ENCODE assay signal across 8 mouse cellular contexts in the genomic region with DNA sequence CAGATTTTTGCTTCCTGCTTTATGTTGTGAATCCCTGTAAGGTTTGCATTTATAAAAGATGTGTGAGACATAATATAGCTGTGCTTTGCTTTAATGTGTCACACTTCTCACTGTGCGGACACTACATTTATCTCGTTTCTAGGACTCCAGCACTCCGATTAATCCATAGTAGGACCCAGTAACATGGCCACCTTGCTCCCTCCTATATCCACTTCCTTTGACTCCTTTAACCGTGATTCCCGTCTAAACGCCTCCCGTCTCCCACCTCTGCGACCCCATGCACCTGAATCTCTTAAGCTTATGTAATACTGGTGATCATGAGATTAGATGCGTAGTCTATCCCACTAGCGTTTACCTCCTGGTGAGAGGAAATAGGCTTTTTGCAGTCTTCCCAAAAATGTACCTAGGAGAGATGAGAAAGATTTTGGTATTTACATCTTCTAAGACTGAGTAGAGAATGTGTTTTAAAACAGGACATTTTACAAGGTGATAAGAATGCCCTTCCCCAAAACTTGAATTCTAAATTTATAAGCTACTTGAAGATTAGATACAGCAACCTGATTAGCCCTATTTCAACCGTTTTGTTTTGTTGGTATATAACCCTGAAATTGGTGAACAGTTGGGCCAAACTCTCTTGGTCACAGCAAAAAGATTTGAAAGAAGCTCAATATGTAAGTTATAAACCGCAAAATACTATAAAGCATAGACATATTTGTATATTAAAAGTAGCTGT. TPM values are rescaled to one million over a fixed set of nuclear protein-coding genes. Genes with fewer than 3 reads are reported as not detected.
DNase-seq lines count a peak whose midpoint lies in the region; ATAC-seq and TF ChIP-seq lines count a peak whose summit lies in the region.

No protein-coding gene starts in this region.

- no peaks in the 10 kb centered on the region for H3K9me3 ChIP-seq in kidney, embryonic 14.5 days (ENCODE audit: control insufficient read depth, low read length)
- H3K9me3 ChIP-seq in forebrain, postnatal 0 days (ENCODE audit: low read length) = no peaks in the 10 kb centered on the region
- H3K9me3 ChIP-seq in midbrain, embryonic 10.5 days (replicated peaks) = no peaks in the 10 kb centered on the region

- DNase-seq in kidney, postnatal 36 days = no peak
- DNase-seq in MEL-GATA-1-ER (ENCODE audit: extremely low read depth, low read depth) = peak; percentile 50
- no peak for DNase-seq in forebrain, postnatal 0 days
- no peak for DNase-seq in midbrain, embryonic 10.5 days (ENCODE audit: low spot score)
- DNase-seq in layer of hippocampus, postnatal 10 days (ENCODE audit: low spot score in 2 of 2) = no peak
- no peak for DNase-seq in left cerebral cortex, adult 11 months (ENCODE audit: low spot score)
- no peak for DNase-seq in ovary, postnatal 36 days (ENCODE audit: low spot score)

- peak overlapping the region; percentile 73 for H3K9ac ChIP-seq in kidney, embryonic 14.5 days (ENCODE audit: low read depth, low read length)
- peak overlapping the region; percentile 65 for H3K9ac ChIP-seq in forebrain, postnatal 0 days

- WGBS in kidney, embryonic 14.5 days = 10% methylated on average over 12 of the region's 12 CpGs
- WGBS in forebrain, postnatal 0 days = 11% methylated on average over 12 of the region's 12 CpGs
- 12% methylated on average over 12 of the region's 12 CpGs for WGBS in midbrain, embryonic 10.5 days

- no peak for ATAC-seq in kidney, embryonic 14.5 days (ENCODE audit: low FRiP score, low TSS enrichment)
- no peak for ATAC-seq in forebrain, postnatal 0 days

- TF ChIP-seq CTCF in forebrain, postnatal 0 days (IDR thresholded peaks at IDR 0.05; ENCODE audit: low read depth) = no peak

- no peaks in the 10 kb centered on the region for H3K27me3 ChIP-seq in kidney, embryonic 14.5 days (ENCODE audit: control insufficient read depth, insufficient read depth, low read length)
- no peaks in the 10 kb centered on the region for H3K27me3 ChIP-seq in forebrain, postnatal 0 days (ENCODE audit: insufficient read depth, low read length)
- no peaks in the 10 kb centered on the region for H3K27me3 ChIP-seq in midbrain, embryonic 10.5 days (ENCODE audit: low read depth, poor library complexity, severe bottlenecking)

- H3K27ac ChIP-seq in kidney, embryonic 14.5 days (ENCODE audit: low read depth, low read length) = peak overlapping the region; percentile 95
- H3K27ac ChIP-seq in forebrain, postnatal 0 days (ENCODE audit: low read depth, low read length) = peak overlapping the region; percentile 89
- peak overlapping the region; percentile 97 for H3K27ac ChIP-seq in midbrain, embryonic 10.5 days (replicated peaks)

- H3K4me1 ChIP-seq in kidney, embryonic 14.5 days (ENCODE audit: control insufficient read depth, insufficient read depth, low read length) = peaks cover 17% of the 10 kb centered on the region
- H3K4me1 ChIP-seq in forebrain, postnatal 0 days (ENCODE audit: insufficient read depth) = peaks cover 17% of the 10 kb centered on the region
- peaks cover 37% of the 10 kb centered on the region for H3K4me1 ChIP-seq in midbrain, embryonic 10.5 days

- peak overlapping the region; percentile 93 for H3K4me3 ChIP-seq in kidney, embryonic 14.5 days (ENCODE audit: low read length)
- peak overlapping the region; percentile 98 for H3K4me3 ChIP-seq in forebrain, postnatal 0 days (ENCODE audit: low read depth, low read length)
- peak overlapping the region; percentile 98 for H3K4me3 ChIP-seq in midbrain, embryonic 10.5 days

- peak overlapping the region; percentile 56 for H3K4me2 ChIP-seq in kidney, embryonic 14.5 days (replicated peaks; ENCODE audit: low read depth, low read length)
- peak overlapping the region; percentile 81 for H3K4me2 ChIP-seq in forebrain, postnatal 0 days (ENCODE audit: low read depth)

- H3K36me3 ChIP-seq in kidney, embryonic 14.5 days (ENCODE audit: control insufficient read depth, insufficient read depth, low read length) = peaks cover 16% of the 10 kb centered on the region
- H3K36me3 ChIP-seq in forebrain, postnatal 0 days (ENCODE audit: insufficient read depth) = peaks cover 14% of the 10 kb centered on the region
- peaks cover 20% of the 10 kb centered on the region for H3K36me3 ChIP-seq in midbrain, embryonic 10.5 days

RNA-seq across cellular contexts. Expression of gene Rbm15, which starts 0.9 kb away (rescaled TPM):
- 20.9 and 21.0 TPM in 2 replicates for polyA plus RNA-seq in kidney, embryonic 14.5 days (2014; fragmentation: Nextera tagmentation; extraction: Ambion mirVana)
- total RNA-seq in forebrain, postnatal 0 days (2014; rRNA removed) = 17.0 and 22.0 TPM in 2 replicates
- 4.0 and 5.5 TPM in 2 replicates for polyA plus RNA-seq in forebrain, postnatal 0 days (2015; fragmentation: Nextera tagmentation; extraction: Ambion mirVana)
- 17.8 and 18.2 TPM in 2 replicates for polyA plus RNA-seq in midbrain, embryonic 10.5 days (2016; fragmentation: Nextera tagmentation; extraction: Ambion mirVana)
- total RNA-seq in layer of hippocampus, postnatal 10 days (2021) = 10 to 100 TPM; 23.4 to 25.1 TPM

RNA-seq across cellular contexts. Expression of gene Slc16a4, which starts 43.3 kb away (rescaled TPM):
- polyA plus RNA-seq in kidney, embryonic 14.5 days (2014; fragmentation: Nextera tagmentation; extraction: Ambion mirVana) = 4.4 and 5.1 TPM in 2 replicates
- total RNA-seq in forebrain, postnatal 0 days (2014; rRNA removed) = 1.1 and 2.3 TPM in 2 replicates
- polyA plus RNA-seq in forebrain, postnatal 0 days (2015; fragmentation: Nextera tagmentation; extraction: Ambion mirVana) = 2.1 and 2.3 TPM in 2 replicates
- polyA plus RNA-seq in midbrain, embryonic 10.5 days (2016; fragmentation: Nextera tagmentation; extraction: Ambion mirVana) = 1.5 and 2.3 TPM in 2 replicates
- 1 to 10 TPM; 2.3 TPM for total RNA-seq in layer of hippocampus, postnatal 10 days (2021)

RNA-seq across cellular contexts. Expression of gene Lamtor5, which starts 55.7 kb away (rescaled TPM):
- polyA plus RNA-seq in kidney, embryonic 14.5 days (2014; fragmentation: Nextera tagmentation; extraction: Ambion mirVana) = 190 and 230 TPM in 2 replicates
- total RNA-seq in forebrain, postnatal 0 days (2014; rRNA removed) = 76.1 and 77.0 TPM in 2 replicates
- polyA plus RNA-seq in forebrain, postnatal 0 days (2015; fragmentation: Nextera tagmentation; extraction: Ambion mirVana) = 188 and 228 TPM in 2 replicates
- 193 and 202 TPM in 2 replicates for polyA plus RNA-seq in midbrain, embryonic 10.5 days (2016; fragmentation: Nextera tagmentation; extraction: Ambion mirVana)
- 10 to 100 TPM; 55.2 to 60.4 TPM for total RNA-seq in layer of hippocampus, postnatal 10 days (2021)
